In genomic region chr14:30671986-30672312, GRCm38 (mm10) we compare ENCODE assay signal across 8 mouse cellular contexts. TPM values are rescaled to one million over a fixed set of nuclear protein-coding genes. Genes with fewer than 3 reads are reported as not detected.
DNase-seq lines count a peak whose midpoint lies in the region; ATAC-seq and TF ChIP-seq lines count a peak whose summit lies in the region.

No protein-coding gene starts in this region.

- peak; percentile 57 for DNase-seq in WW6 (ENCODE audit: low read depth, low spot score)
- peak; percentile 78 to 88 for DNase-seq in cerebellum, postnatal 4 days (ENCODE audit: low spot score in 2 of 2)
- peak; percentile 89 for DNase-seq in gastrocnemius, adult 2 months
- peak; percentile 74 for DNase-seq in hindlimb bud, embryonic 11.5 days (ENCODE audit: extremely low spot score, low read depth, low spot score)
- DNase-seq in left cerebral cortex, adult 2 months (ENCODE audit: extremely low spot score in 1 of 2, low spot score in 2 of 2) = peak; percentile 88 to 93
- peak; percentile 92 to 95 for DNase-seq in right cerebral cortex, postnatal 10 days (ENCODE audit: low spot score in 2 of 2)
- peak; percentile 89 for DNase-seq in urinary bladder, postnatal 14 days (ENCODE audit: low spot score)

- no peak overlapping the region for H3K27ac ChIP-seq in gastrocnemius, adult 2 months
- H3K27ac ChIP-seq in left cerebral cortex, adult 2 months = no peak overlapping the region

- no peak overlapping the region for H3K4me3 ChIP-seq in gastrocnemius, adult 2 months
- no peak overlapping the region for H3K4me3 ChIP-seq in left cerebral cortex, adult 2 months

- ATAC-seq in megakaryocyte, adult 5-6 weeks (ENCODE audit: poor library complexity, severe bottlenecking) = peak; percentile 93

- peak; percentile 91 for TF ChIP-seq CTCF in gastrocnemius, adult 2 months (IDR thresholded peaks at IDR 0.05)
- TF ChIP-seq CTCF in left cerebral cortex, adult 2 months (IDR thresholded peaks at IDR 0.05) = peak; percentile 89

- intact Hi-C loops in gastrocnemius, adult 2 months (cut with DNase I) = loop anchor here (1.0 kb wide), 1 partner anchor 81 kb away; no protein-coding TSS in a partner anchor
- intact Hi-C loops in left cerebral cortex, adult 2 months (cut with DNase I) = loop anchor here (1.0 kb wide), 1 partner anchor 81 kb away; no protein-coding TSS in a partner anchor

RNA-seq across cellular contexts. Expression of gene Rft1, which starts 17.8 kb away (rescaled TPM):
- 1 to 10 TPM; 4.9 to 5.5 TPM for total RNA-seq in gastrocnemius, adult 2 months (2021)
- total RNA-seq in left cerebral cortex, adult 2 months (2021) = 10 to 100 TPM; 11.3 to 12.3 TPM
- 7.4 and 11.0 TPM in 2 replicates for total RNA-seq in megakaryocyte, adult 5-6 weeks (2015)
- 12.8 TPM in 2 replicates for total RNA-seq in megakaryocyte, adult 5-6 weeks (2017)

RNA-seq across cellular contexts. Expression of gene Sfmbt1, which starts 42.7 kb away (rescaled TPM):
- total RNA-seq in gastrocnemius, adult 2 months (2021) = 10 to 100 TPM; 11.0 to 11.4 TPM
- 10 to 100 TPM; 38.4 to 38.8 TPM for total RNA-seq in left cerebral cortex, adult 2 months (2021)
- 6.5 and 7.0 TPM in 2 replicates for total RNA-seq in megakaryocyte, adult 5-6 weeks (2015)
- 7.3 and 7.6 TPM in 2 replicates for total RNA-seq in megakaryocyte, adult 5-6 weeks (2017)

RNA-seq across cellular contexts. Expression of gene Prkcd, which starts 45.9 kb away (rescaled TPM):
- total RNA-seq in gastrocnemius, adult 2 months (2021) = 10 to 100 TPM in 1 of 2 experiments, 1 to 10 TPM in 1; 5.6 to 14.8 TPM
- 10 to 100 TPM; 10.5 to 16.1 TPM for total RNA-seq in left cerebral cortex, adult 2 months (2021)
- total RNA-seq in megakaryocyte, adult 5-6 weeks (2015) = 274 and 291 TPM in 2 replicates
- 424 and 451 TPM in 2 replicates for total RNA-seq in megakaryocyte, adult 5-6 weeks (2017)

Comparison
In these comparisons a context has a peak if more than half of its experiments do, and no peak if none do; other contexts are left out.
1. RNA of gene Prkcd, which starts 45.9 kb away (total RNA-seq): 274 to 451 TPM in megakaryocyte, adult 5-6 weeks; 10.5 to 16.1 TPM in left cerebral cortex, adult 2 months and 5.6 to 14.8 TPM in gastrocnemius, adult 2 months; every median in the first group is over 10 times any median in the second.
2. Peak in every context shown above with its lines, with median percentiles within 50 percentile points of each other: DNase-seq.